Mouse (Mus musculus) heart, embryonic 11.5 days (tissue): ENCODE measurements around the gene Sorcs1. TPM values are rescaled to one million over a fixed set of nuclear protein-coding genes. Genes with fewer than 3 reads are reported as not detected.

ENCODE experiments used
- ATAC-seq: fragments of 200-750 bp; cut with Nextera tagmentation; replicated peaks from 2 replicates; pipeline ENCODE4 v1.8.0; 2017; ENCODE audit warnings: moderate library complexity; ENCODE audit not compliant: insufficient number of reproducible peaks, low FRiP score, low TSS enrichment
- H3K27ac ChIP-seq: fragments of 300-500 bp; sonication (generic); 2 replicates; pipeline ENCODE4 v1.5.1; 2014; ENCODE audit warnings: mild to moderate bottlenecking, low read depth, low read length
- H3K27me3 ChIP-seq: fragments of 300-500 bp; sonication (generic); 2 replicates; pipeline ENCODE4 v1.6.1; 2014; ENCODE audit warnings: mild to moderate bottlenecking, low read length, mixed read lengths; ENCODE audit not compliant: control insufficient read depth, insufficient read depth
- H3K36me3 ChIP-seq: fragments of 300-500 bp; sonication (generic); 2 replicates; pipeline ENCODE4 v1.6.1; 2014; ENCODE audit warnings: mild to moderate bottlenecking, low read length, moderate library complexity, mixed read lengths; ENCODE audit not compliant: control insufficient read depth, insufficient read depth
- H3K4me1 ChIP-seq: fragments of 300-500 bp; sonication (generic); 2 replicates; pipeline ENCODE4 v1.6.1; 2014; ENCODE audit warnings: low read length; ENCODE audit not compliant: control insufficient read depth, insufficient read depth
- H3K4me2 ChIP-seq: fragments of 300-500 bp; sonication (generic); 2 replicates; pipeline ENCODE4 v1.6.1; 2014; ENCODE audit warnings: mild to moderate bottlenecking, moderate library complexity
- H3K4me3 ChIP-seq: fragments of 300-500 bp; sonication (generic); 2 replicates; pipeline ENCODE4 v1.5.1; 2014; ENCODE audit warnings: low read depth, low read length
- H3K9ac ChIP-seq: fragments of 300-500 bp; sonication (generic); 2 replicates; pipeline ENCODE4 v1.6.1; 2014; ENCODE audit warnings: mild to moderate bottlenecking, low read depth, low read length, moderate library complexity
- H3K9me3 ChIP-seq: fragments of 300-500 bp; sonication (generic); replicated peaks from 2 replicates; pipeline ENCODE4 v1.6.1; 2016; ENCODE audit warnings: low read length; ENCODE audit not compliant: control insufficient read depth
- WGBS: fragments of 180-500 bp; shearing (Covaris S2); extraction: QIAGEN DNeasy Blood & Tissue Kit; methylation state at CpG from one replicate; pipeline ENCODE4 v1.1.7; 2014; ENCODE audit not compliant: insufficient replicate concordance; 5-methylcytosine and 5-hydroxymethylcytosine counted together
- polyA plus RNA-seq: library from polyadenylated mRNA; unstranded; fragments of >200 nt; fragmentation: Nextera tagmentation; extraction: Ambion mirVana; gene quantifications from 2 replicates; pipeline ENCODE4 v1.2.1, GENCODE M21; 2014

Gene Sorcs1
- polyA plus RNA-seq, 1 experiment from 2014 or later, result 0.79 TPM

GRCm38 (mm10) chr19:50307046-50307445, 371.4 kb downstream of the Sorcs1 start:
- Histone ChIP-seq H3K4me2 (no peak overlapping the region), H3K27me3 (no peaks in the 10 kb centered on the region), H3K27ac (no peak overlapping the region), H3K9me3 (no peaks in the 10 kb centered on the region), H3K36me3 (no peaks in the 10 kb centered on the region), H3K4me1 (no peaks in the 10 kb centered on the region), H3K9ac (no peak overlapping the region), H3K4me3 (no peak overlapping the region)
- WGBS, result 70% methylated on average over 2 of the region's 2 CpGs
- ATAC-seq, result no peak

DNA sequence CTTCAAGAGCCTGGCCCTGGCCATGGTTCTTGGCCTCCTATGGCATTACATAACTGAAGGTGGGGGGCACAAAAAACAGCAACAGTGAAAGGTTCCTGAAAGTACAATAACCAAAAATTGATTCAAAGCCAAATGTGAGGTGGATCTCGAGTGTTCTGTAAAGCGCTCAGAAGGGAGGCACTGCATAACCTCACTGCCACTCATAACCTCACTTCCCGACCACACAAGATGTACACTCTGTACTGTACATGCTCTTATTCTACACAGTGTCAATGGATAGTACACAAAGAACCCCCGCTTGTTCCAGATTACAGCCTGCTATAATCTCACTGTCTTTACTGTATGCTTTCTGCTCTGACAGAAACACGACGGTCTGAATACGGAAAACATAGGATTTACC, 384.2 kb downstream of the Sorcs1 start:
- no peak overlapping the region for H3K4me2 ChIP-seq
- 82% methylated on average over 7 of the region's 7 CpGs for WGBS

GRCm38 (mm10) chr19:50264450-50264849, 414.0 kb downstream of the Sorcs1 start:
- 63% methylated on average over 1 of the region's 1 CpGs for WGBS
- ATAC-seq, result no peak
- Histone ChIP-seq H3K27me3 (no peaks in the 10 kb centered on the region), H3K4me3 (no peak overlapping the region), H3K9ac (no peak overlapping the region), H3K4me1 (no peaks in the 10 kb centered on the region), H3K9me3 (no peaks in the 10 kb centered on the region), H3K36me3 (no peaks in the 10 kb centered on the region), H3K4me2 (no peak overlapping the region), H3K27ac (no peak overlapping the region)

More for the DNA sequence above, 384.2 kb downstream of the Sorcs1 start:
- Histone ChIP-seq H3K9me3 (no peaks in the 10 kb centered on the region), H3K27me3 (no peaks in the 10 kb centered on the region), H3K36me3 (no peaks in the 10 kb centered on the region), H3K4me1 (no peaks in the 10 kb centered on the region), H3K27ac (no peak overlapping the region), H3K4me3 (no peak overlapping the region), H3K9ac (no peak overlapping the region)
- no peak for ATAC-seq

DNA sequence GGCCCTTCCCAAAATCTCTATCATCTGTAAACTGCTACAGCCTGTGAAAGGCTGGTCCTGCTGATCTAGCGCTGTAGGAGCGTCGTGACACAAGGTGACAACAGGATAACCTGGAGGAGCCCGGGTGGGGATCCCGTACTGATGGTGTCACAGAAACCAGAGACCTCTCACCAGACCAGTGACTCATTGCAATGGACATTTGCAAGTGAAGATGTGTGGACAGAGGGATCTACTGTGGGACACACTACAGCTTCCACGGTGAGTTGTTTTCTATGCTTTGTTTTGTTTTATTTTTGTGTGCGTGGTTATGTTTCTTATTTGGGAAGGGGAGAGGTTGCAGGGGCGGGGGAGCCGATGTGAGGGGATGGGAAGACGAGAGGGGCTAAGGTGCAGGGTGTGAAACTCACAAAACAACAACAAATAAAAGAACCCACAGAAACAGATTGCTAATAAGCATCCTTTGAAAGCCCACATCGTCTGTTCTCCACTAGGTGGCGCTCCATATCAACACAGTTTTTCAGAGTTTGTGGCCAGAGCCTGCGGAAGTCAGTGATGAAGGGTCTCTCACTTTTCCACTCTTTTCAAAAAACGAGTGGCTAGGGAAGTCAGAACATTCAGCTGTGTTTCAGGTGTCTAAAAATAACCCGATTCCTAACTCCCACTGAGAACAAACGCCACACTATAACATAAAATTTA, 419.6 kb downstream of the Sorcs1 start:
- no peak overlapping the region for H3K27ac ChIP-seq
- no peak overlapping the region for H3K9ac ChIP-seq
- 38% methylated on average over 16 of the region's 16 CpGs for WGBS
- no peaks in the 10 kb centered on the region for H3K4me1 ChIP-seq
- H3K27me3 ChIP-seq, result no peaks in the 10 kb centered on the region
- H3K36me3 ChIP-seq, result no peaks in the 10 kb centered on the region
- H3K4me2 ChIP-seq, result no peak overlapping the region
- ATAC-seq, result no peak
- no peaks in the 10 kb centered on the region for H3K9me3 ChIP-seq
- no peak overlapping the region for H3K4me3 ChIP-seq

- ATAC-seq, result no peak
- WGBS, result 71% methylated on average over 5 of the region's 5 CpGs
- no peak overlapping the region for H3K9ac ChIP-seq
- no peaks in the 10 kb centered on the region for H3K9me3 ChIP-seq
- no peaks in the 10 kb centered on the region for H3K36me3 ChIP-seq
- H3K4me1 ChIP-seq, result no peaks in the 10 kb centered on the region
- H3K27me3 ChIP-seq, result no peaks in the 10 kb centered on the region
- no peak overlapping the region for H3K4me2 ChIP-seq
- no peak overlapping the region for H3K4me3 ChIP-seq
- no peak overlapping the region for H3K27ac ChIP-seq
Observed at GRCm38 (mm10) chr19:50220476-50220875, 458.0 kb downstream of the Sorcs1 start.

- no peaks in the 10 kb centered on the region for H3K9me3 ChIP-seq
- no peak overlapping the region for H3K27ac ChIP-seq
- H3K4me2 ChIP-seq, result no peak overlapping the region
- H3K4me1 ChIP-seq, result no peaks in the 10 kb centered on the region
- no peak for ATAC-seq
- WGBS, result 38% methylated on average over 7 of the region's 7 CpGs
- H3K27me3 ChIP-seq, result no peaks in the 10 kb centered on the region
- H3K9ac ChIP-seq, result no peak overlapping the region
- H3K4me3 ChIP-seq, result no peak overlapping the region
- H3K36me3 ChIP-seq, result no peaks in the 10 kb centered on the region
Observed at GRCm38 (mm10) chr19:50214466-50215228, 463.8 kb downstream of the Sorcs1 start.

DNA sequence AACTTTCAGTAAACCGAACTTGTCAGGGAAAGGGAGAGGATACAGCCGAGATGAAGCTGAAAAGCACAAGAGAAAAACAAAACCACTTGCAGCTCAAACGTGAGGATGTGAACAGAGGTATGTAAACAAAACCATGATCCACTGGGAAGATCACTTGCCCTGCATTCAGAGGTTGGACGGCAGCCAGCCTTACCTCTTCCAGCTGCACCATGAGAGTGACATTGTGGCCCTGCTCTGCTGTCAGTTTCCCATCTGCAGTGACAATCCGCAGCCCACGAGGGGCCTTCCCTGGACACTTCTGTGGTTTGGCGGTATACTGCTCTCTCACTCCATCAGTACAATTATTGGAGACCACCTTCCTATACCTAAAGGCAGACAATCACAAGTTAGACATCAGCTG, 468.0 kb downstream of the Sorcs1 start:
- no peak overlapping the region for H3K4me3 ChIP-seq

GRCm38 (mm10) chr19:50204341-50204740, 474.1 kb downstream of the Sorcs1 start:
- Histone ChIP-seq H3K4me3 (no peak overlapping the region), H3K9me3 (no peaks in the 10 kb centered on the region), H3K36me3 (no peaks in the 10 kb centered on the region), H3K9ac (no peak overlapping the region), H3K27ac (no peak overlapping the region), H3K4me2 (no peak overlapping the region), H3K4me1 (no peaks in the 10 kb centered on the region), H3K27me3 (no peaks in the 10 kb centered on the region)
- 65% methylated on average over 6 of the region's 6 CpGs for WGBS
- no peak for ATAC-seq

More for the DNA sequence above, 468.0 kb downstream of the Sorcs1 start:
- no peak for ATAC-seq
- Histone ChIP-seq H3K27me3 (no peaks in the 10 kb centered on the region), H3K4me2 (no peak overlapping the region), H3K27ac (no peak overlapping the region), H3K9me3 (no peaks in the 10 kb centered on the region), H3K36me3 (no peaks in the 10 kb centered on the region), H3K9ac (no peak overlapping the region), H3K4me1 (no peaks in the 10 kb centered on the region)
- WGBS, result 48% methylated on average over 7 of the region's 7 CpGs
